Mouse (Mus musculus): ENCODE results near the gene Gm9040. TPM values are rescaled to one million over a fixed set of nuclear protein-coding genes. Genes with fewer than 3 reads are reported as not detected.
"Not testable (repeated sequence)": the region's sequence is repeated elsewhere in the genome, so short reads cannot be mapped to it uniquely, and the experiment has no call there.

Gm9040 gene
- polyA plus RNA-seq, 1 experiment from 2014 or later: not detected

GRCm38 (mm10) chr10:118278069-118278468, 48.7 kb downstream of the Gm9040 start:
- not testable (repeated sequence) for H3K4me3 ChIP-seq; ATAC-seq (replicated peaks); H3K4me2 ChIP-seq (replicated peaks); H3K9ac ChIP-seq (replicated peaks); H3K36me3 ChIP-seq; H3K27ac ChIP-seq (replicated peaks); H3K4me1 ChIP-seq; H3K9me3 ChIP-seq; H3K27me3 ChIP-seq
- no CpG with 5 or more reads among the region's 4 CpGs for WGBS

Other genes starting within 250 kb of the Gm9040 start
- gene Mdm1, start 185.2 kb downstream of the Gm9040 start, polyA plus RNA-seq (2015; fragmentation: Nextera tagmentation; extraction: Ambion mirVana): 38.7 and 42.8 TPM in 2 replicates
- not detected in 2 replicates for gene Il22, start 122.0 kb downstream of the Gm9040 start, polyA plus RNA-seq (2015; fragmentation: Nextera tagmentation; extraction: Ambion mirVana)
- 0.18 and 0.20 TPM in 2 replicates for gene Gm32717, start 86.2 kb downstream of the Gm9040 start, polyA plus RNA-seq (2015; fragmentation: Nextera tagmentation; extraction: Ambion mirVana)
- 0.18 and 0.20 TPM in 2 replicates for gene Gm32802, start 68.3 kb downstream of the Gm9040 start, polyA plus RNA-seq (2015; fragmentation: Nextera tagmentation; extraction: Ambion mirVana)
- not detected in 2 replicates for gene Iltifb, start 31.9 kb downstream of the Gm9040 start, polyA plus RNA-seq (2015; fragmentation: Nextera tagmentation; extraction: Ambion mirVana)
- gene Gm9044, start 5.4 kb upstream of the Gm9040 start, polyA plus RNA-seq (2015; fragmentation: Nextera tagmentation; extraction: Ambion mirVana): not detected in 2 replicates
- not detected in 2 replicates for gene Gm9045, start 10.9 kb upstream of the Gm9040 start, polyA plus RNA-seq (2015; fragmentation: Nextera tagmentation; extraction: Ambion mirVana)
- gene Gm9046, start 16.3 kb upstream of the Gm9040 start, polyA plus RNA-seq (2015; fragmentation: Nextera tagmentation; extraction: Ambion mirVana): not detected in 2 replicates
- gene Gm9048, start 21.7 kb upstream of the Gm9040 start, polyA plus RNA-seq (2015; fragmentation: Nextera tagmentation; extraction: Ambion mirVana): 0.08 TPM in 1 of 2 replicates, not detected in the other
- not detected in 2 replicates for gene Gm9049, start 27.1 kb upstream of the Gm9040 start, polyA plus RNA-seq (2015; fragmentation: Nextera tagmentation; extraction: Ambion mirVana)
- not detected in 2 replicates for gene Ifng, start 114.1 kb upstream of the Gm9040 start, polyA plus RNA-seq (2015; fragmentation: Nextera tagmentation; extraction: Ambion mirVana)

All from forebrain, embryonic 15.5 days (tissue).